Mouse (Mus musculus): ENCODE measurements around the gene D6Ertd527e. TPM values are rescaled to one million over a fixed set of nuclear protein-coding genes. Genes with fewer than 3 reads are reported as not detected.

D6Ertd527e gene
- polyA plus RNA-seq, 1 experiment = 0.05 TPM

- TF ChIP-seq GATA1 (IDR thresholded peaks at IDR 0.05; ENCODE audit: low read length) = no peak
Measured at GRCm38 (mm10) chr6:87101281-87101954, 3.1 kb upstream of the D6Ertd527e start.

GRCm38 (mm10) chr6:87101955-87102353, 2.6 kb upstream of the D6Ertd527e start:
- no peak for TF ChIP-seq GATA1 (IDR thresholded peaks at IDR 0.05; ENCODE audit: low read length)

- TF ChIP-seq GATA1 (IDR thresholded peaks at IDR 0.05; ENCODE audit: low read length) = no peak
Measured at GRCm38 (mm10) chr6:87102421-87102911, 2.1 kb upstream of the D6Ertd527e start.

DNA sequence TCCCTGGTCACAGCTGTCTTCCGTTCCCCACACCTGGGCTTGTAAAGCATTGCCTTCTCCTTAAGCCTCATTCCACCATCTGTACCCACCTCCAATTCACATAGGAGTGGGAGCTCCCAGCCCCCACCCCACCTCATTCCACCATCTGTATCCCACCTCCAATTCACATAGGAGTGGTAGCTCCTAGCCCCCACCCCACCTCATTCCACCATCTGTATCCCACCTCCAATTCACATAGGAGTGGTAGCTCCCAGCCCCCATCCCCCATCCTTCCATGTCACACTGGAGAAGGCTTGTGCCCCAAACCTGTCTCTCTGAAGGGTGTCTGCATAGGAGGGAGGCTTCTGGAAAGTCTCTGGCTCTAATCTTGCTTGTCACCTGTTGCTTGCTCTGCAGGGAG, 1.2 kb upstream of the D6Ertd527e start:
- TF ChIP-seq GATA1 (IDR thresholded peaks at IDR 0.05; ENCODE audit: low read length) = no peak

DNA sequence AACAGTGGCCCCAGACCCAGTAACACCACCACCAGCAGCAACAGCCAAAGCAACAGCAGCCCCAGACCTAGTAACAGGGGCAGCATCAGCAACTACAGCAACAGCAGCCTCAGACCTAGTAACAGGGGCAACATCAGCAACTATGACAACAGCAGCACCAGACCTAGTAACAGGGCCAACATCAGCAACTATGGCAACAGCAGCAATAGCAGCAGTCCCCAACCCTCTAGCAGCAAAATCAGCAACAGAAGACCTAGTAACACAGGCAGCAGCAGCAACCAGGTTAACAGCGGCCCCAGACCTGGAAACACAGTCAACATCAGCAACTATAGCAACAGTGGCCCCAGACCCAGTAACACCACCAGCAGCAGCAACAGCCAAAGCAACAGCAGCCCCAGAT, 6.9 kb downstream of the D6Ertd527e start:
- TF ChIP-seq GATA1 (IDR thresholded peaks at IDR 0.05; ENCODE audit: low read length) = no peak

- TF ChIP-seq GATA1 (IDR thresholded peaks at IDR 0.05; ENCODE audit: low read length) = no peak
Measured at GRCm38 (mm10) chr6:87112125-87112524, 7.6 kb downstream of the D6Ertd527e start.

- TF ChIP-seq GATA1 (IDR thresholded peaks at IDR 0.05; ENCODE audit: low read length) = no peak
Measured at GRCm38 (mm10) chr6:87115981-87116380, 11.4 kb downstream of the D6Ertd527e start.

GRCm38 (mm10) chr6:87116596-87116995, 12.1 kb downstream of the D6Ertd527e start:
- TF ChIP-seq GATA1 (IDR thresholded peaks at IDR 0.05; ENCODE audit: low read length) = no peak

- no peak for TF ChIP-seq GATA1 (IDR thresholded peaks at IDR 0.05; ENCODE audit: low read length)
Measured at GRCm38 (mm10) chr6:87119066-87119837, 14.7 kb downstream of the D6Ertd527e start.

DNA sequence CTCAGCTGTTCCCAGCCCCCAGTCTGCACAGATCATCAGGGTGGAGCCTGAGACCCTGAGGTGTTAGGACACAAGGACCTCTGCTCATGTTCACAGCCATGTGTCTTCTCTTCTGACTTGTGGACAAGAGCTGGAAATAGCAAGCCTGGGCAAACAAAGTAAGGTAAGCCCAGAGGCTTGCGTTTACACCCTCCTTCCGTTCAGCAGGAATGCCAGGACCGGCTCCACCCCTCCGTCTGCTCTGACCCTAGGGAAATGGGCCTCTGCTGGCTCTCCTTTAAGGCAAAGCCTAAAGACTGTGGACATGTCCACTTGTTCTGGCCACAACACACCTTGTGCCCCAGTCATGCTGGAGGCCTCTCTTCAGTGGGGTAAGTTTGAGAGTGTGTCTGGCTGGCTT, 15.4 kb downstream of the D6Ertd527e start:
- no peak for TF ChIP-seq GATA1 (IDR thresholded peaks at IDR 0.05; ENCODE audit: low read length)

- no peak for TF ChIP-seq GATA1 (IDR thresholded peaks at IDR 0.05; ENCODE audit: low read length)
Measured at GRCm38 (mm10) chr6:87120661-87121060, 16.1 kb downstream of the D6Ertd527e start.

DNA sequence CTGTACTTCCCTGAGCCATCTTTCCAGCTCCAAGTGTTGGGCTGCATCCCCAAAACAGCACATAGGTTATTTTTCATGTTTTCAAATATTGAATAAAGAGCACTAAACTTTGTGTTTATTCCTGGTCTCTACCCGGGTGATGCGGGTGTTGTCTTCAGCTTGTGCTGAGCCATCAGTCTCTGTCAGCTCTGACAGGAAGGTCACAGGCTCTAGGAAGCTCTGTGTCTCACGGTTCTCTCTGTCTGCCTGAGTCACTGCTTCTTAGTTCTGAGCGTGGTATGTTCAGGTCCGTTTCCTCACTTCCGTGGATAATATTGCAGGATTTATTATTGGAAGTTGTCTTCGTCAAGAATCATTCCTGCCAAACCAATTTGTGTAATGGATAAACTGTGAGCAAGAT, 17.4 kb downstream of the D6Ertd527e start:
- no peak for TF ChIP-seq GATA1 (IDR thresholded peaks at IDR 0.05; ENCODE audit: low read length)

DNA sequence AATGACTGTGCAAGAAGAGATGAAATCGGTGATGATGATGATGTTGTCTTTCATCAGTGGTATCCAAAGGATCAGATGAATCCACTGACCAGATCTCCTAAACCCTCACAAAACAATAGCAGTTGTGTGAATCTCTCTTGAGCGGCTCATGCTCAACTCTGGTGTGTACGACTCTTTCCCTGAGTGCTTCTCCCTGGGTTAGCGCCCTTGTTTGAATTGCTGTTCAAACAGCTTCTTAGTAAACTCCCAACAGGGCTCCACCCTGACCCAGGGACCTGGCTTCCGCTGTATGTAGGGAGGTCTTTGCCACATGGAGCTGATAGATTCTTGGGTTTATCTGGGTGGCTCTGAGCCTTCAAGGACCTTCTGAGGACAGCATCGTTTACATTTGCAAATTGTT, 18.9 kb downstream of the D6Ertd527e start:
- no peak for TF ChIP-seq GATA1 (IDR thresholded peaks at IDR 0.05; ENCODE audit: low read length)

GRCm38 (mm10) chr6:87123973-87124372, 19.4 kb downstream of the D6Ertd527e start:
- TF ChIP-seq GATA1 (IDR thresholded peaks at IDR 0.05; ENCODE audit: low read length) = no peak

DNA sequence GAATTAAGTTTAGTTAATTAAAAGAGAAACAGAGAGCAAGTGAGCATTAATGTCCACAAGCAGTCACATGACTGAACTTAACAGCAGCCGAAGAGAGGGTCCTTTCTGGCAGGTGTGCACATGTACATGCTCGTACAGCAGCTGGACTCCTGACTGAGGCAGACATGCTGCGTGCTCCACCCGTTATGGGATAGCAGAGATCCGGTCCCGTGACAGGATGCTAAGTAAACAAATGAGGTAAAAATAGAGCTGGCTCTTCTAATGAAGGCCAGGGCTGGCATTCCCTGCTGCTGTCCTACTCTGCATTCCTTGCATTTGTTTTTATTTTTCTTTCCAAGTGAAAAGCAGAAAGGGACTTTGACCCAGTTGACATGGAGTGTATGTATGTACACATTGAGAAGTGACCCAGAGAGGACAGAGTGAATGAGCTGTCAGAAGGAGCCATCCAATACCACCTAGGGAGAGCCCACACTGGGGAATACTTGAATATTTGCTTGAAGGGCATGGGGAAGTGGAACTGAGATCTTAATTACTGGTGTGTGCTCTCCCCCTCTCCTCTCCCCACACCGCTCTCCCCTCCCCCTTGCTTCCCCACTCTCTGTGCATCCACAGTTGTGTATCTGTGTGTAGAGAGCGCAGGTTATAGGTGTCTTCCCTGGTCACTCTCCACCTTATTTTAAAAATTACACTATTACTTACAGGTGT, 22.7 kb downstream of the D6Ertd527e start:
- TF ChIP-seq GATA1 (IDR thresholded peaks at IDR 0.05; ENCODE audit: low read length) = no peak

DNA sequence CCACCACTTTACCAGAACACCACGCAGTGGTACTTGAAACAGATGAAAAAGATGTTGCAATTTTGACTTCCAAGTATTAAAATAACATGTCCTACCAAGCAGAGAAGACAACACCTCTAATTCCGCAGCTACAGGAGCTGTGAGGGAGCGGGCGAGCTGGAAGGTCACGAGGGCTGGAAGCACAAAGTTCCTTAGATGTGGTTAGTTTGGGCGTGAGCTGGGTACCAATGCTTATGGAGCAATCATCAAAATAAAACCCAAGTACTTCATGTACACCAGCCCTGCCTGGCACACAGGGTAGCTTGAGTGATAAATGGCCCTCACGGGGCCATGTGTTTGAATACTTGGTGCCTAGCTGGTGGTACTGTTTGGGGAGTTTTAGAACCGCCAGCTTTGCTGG, 25.3 kb downstream of the D6Ertd527e start:
- no peak for TF ChIP-seq GATA1 (IDR thresholded peaks at IDR 0.05; ENCODE audit: low read length)
